Mouse (Mus musculus) A20 (cell line): Measurements from ENCODE around the gene Foxp4.

Experiments used
- DNase-seq: peaks from one replicate; pipeline ENCODE4 v3.0.0-alpha.2; 2011; ENCODE audit warnings: low read depth, low spot score

Gene Foxp4

GRCm38 (mm10) chr17:47897956-47898752, 26.3 kb downstream of the Foxp4 start:
- DNase-seq, result no peak

GRCm38 (mm10) chr17:47889727-47890126, 34.7 kb downstream of the Foxp4 start:
- DNase-seq, result no peak

DNA sequence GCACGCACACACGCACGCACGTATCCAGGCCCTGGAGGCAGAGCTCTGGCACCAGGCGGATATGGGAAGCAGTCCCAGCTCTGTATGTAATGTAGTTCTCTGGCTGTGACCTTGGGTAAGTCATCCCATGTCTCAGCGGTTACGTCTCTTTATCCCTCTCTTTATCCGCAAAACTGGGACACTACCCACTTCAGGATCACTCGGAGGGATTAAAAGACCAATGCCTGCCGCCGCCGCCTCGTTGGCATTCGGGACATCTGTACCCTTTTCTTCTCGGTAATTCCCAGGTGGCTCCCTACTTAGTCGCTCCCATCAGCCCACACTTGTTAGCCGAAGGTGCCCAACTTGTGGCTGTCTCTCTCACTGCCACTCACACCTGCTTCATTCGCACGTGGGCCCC, 35.2 kb downstream of the Foxp4 start:
- no peak for DNase-seq

- no peak for DNase-seq
Observed at GRCm38 (mm10) chr17:47888641-47889040, 35.8 kb downstream of the Foxp4 start.

DNA sequence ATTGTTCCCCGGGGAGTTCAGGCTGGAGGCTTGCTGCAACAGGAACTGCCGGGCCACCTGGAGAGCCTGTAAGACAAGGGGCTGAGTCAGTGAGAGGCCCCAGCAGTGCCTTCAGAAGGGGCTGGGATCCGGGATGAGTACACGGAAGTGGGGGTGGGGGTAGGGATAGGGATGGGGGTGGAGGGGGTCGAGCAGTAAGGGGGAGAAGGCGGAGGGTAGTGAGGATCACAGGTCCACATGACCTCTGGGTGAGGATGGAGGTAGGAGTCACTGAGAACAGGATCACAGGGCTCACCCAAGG, 36.3 kb downstream of the Foxp4 start:
- DNase-seq, result peak; percentile 49

- peak; percentile 47 for DNase-seq
Observed at GRCm38 (mm10) chr17:47887381-47888154, 36.9 kb downstream of the Foxp4 start.

DNA sequence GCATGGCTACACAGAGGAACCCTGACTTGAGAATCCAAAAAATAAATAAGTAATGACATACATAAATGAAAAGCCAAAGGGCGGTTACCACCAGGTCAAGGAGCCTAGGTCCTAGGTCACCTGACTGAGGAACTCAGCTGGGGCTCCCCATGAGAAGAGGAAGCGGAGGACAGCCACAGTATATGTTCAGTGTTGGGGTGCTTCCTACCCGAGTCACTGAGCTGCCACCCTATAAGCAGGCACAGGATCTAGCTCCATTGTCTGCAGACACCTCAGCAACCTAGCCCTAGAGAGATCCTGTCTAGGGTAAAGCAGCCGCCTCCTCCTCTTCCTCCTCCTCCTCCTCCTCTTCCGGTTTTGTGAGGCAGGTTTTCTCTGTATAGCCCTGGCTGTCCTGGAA, 41.3 kb downstream of the Foxp4 start:
- peak; percentile 48 for DNase-seq

- DNase-seq, result no peak
Observed at GRCm38 (mm10) chr17:47881330-47881729, 43.1 kb downstream of the Foxp4 start.

DNA sequence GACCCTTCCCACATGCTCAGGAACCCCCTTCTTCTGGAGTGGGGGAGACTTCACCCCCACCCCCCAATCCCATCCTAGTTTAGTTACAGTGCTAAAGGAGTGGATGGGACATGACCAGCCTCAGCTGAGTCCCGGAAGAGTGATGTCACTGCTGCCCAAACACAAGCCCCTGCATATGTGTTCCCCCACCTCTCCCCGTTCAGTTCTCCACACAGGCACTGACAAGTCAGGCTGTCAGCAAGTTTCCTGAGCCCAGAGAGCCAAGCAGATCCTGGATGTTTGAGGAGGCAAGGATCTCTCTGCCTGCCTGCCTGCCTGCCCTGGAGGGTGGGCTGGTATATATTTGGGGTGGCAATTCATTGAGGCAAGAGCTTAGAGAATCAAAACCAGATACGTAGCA, 45.2 kb downstream of the Foxp4 start:
- no peak for DNase-seq

GRCm38 (mm10) chr17:47878378-47879089, 45.9 kb downstream of the Foxp4 start:
- no peak for DNase-seq

GRCm38 (mm10) chr17:47877715-47878377, 46.6 kb downstream of the Foxp4 start:
- no peak for DNase-seq

DNA sequence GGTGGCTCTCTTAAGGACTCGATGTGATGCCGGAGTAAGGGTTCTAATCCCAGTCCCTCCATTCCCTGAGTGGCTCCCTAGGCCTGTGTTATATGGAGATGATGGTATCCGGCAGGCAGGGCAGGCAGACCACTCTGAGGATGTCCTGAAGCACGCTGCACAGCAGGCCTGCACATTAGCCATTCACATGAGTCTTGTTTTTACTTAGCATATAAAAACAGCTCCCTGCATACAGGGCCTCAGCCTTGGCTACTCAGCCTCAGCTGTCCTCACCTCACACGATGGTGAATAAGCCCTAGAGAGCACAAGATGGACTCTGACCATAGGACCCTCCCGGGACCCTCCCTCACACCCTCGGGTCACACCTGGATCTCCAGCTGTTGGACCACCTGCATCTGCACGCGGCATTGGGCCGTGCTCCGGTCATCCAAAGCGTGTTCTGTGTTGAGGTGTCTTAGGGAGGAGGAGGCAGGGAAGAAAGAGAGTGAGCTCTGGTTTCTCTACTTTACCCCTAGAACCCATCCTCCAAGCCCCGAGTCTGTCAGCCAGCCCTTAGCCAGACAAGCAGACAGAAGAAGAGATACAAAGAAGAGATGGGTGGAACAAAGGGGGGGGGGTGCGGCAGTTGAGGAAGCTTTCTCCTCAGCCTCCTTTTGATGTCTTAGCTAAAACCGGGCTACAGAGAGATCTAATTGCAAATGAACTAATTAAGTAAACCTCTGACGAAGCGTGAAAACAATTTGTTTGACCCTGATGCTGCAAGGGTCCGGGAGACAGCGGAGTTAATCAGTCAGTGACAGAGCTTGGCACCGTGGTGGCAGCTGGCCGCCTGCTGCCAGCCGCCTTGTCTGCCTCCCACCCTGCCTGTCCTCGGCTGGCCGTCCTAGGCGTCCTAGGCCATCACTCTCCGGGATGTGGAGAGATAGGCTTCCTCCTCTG, 47.4 kb downstream of the Foxp4 start:
- DNase-seq, result no peak

GRCm38 (mm10) chr17:47873341-47873791, 51.1 kb downstream of the Foxp4 start:
- DNase-seq, result peak; percentile 89

- DNase-seq, result no peak
Observed at GRCm38 (mm10) chr17:47872311-47873011, 52.0 kb downstream of the Foxp4 start.

DNA sequence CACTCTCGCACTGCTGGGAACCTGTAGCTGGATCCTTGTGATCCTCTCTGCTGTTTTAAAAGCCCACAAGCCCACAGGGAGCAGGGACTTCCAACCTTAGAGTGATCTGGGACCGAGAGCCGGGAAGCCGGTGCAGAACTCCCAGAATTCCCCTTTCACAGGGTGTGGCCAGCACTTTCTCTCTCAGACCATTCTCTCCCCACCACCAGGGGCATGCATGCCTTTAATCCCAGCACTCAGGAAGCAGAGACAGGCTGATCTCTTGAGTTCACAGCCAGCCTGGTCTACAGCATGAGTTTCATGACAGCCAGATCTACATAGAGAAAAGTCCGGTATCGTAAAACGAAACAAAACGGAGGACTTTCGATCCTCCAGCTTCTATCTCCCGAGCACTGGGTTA, 54.6 kb downstream of the Foxp4 start:
- DNase-seq, result no peak

DNA sequence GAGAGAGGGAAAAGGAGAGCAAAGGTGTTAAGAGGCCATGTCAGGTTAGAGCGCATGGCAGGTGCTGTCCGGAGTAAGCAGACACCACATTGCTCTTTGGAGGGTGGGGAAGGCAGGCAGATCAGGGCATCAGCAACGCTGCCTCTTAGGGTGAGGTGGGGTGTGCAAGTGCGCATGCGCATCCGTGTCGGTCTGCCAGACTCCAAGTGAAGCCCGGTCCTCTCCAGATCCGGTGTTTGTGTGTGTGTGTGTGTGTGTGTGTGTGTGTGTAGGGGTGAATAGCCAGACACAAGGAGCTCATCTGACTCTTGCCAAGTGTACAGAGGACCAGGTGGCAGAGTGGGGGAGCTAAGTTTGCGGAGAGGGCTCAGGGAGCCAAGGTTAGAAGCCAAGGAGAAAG, 58.4 kb downstream of the Foxp4 start:
- DNase-seq, result no peak

DNA sequence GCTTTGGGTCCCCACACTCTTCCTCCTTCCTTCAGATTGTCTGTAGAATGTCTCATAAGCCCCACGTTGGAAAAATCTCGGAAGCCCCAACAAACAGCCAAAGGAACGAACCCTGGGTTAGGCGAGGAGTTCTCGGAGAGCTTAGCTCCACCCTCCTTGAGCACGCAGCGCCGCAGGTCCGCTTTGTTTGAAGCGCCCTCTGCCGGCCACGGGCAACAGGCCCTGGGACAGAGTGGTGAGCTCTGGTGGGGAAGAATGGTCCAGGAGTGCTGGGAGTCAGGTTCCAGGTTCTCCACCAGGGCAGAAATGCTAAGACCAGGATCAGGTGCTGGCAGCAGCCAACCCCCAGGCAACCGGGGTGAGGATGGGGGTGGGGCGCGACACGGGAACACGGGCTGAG, 59.9 kb downstream of the Foxp4 start:
- DNase-seq, result peak; percentile 82

GRCm38 (mm10) chr17:47863437-47863836, 61.0 kb downstream of the Foxp4 start:
- no peak for DNase-seq

DNA sequence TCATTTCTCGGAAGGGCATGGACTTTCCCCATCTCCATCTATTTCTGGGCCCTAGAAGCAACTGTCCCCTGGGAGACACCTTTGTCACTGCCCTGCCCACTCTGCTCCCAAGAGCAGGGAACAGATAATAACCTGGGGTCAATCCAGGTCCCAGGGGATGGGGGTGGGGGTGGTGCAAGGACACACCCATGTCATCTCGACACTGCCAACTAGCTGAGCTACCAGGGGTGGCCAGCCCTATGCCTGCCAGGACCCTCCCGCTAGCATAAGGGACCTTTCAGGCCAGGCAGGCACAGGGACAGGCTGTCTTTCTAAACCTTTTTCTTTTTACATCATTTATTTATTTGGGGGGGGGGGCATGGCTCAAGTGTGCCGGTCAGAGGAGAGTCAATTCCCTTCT, 61.4 kb downstream of the Foxp4 start:
- no peak for DNase-seq

DNA sequence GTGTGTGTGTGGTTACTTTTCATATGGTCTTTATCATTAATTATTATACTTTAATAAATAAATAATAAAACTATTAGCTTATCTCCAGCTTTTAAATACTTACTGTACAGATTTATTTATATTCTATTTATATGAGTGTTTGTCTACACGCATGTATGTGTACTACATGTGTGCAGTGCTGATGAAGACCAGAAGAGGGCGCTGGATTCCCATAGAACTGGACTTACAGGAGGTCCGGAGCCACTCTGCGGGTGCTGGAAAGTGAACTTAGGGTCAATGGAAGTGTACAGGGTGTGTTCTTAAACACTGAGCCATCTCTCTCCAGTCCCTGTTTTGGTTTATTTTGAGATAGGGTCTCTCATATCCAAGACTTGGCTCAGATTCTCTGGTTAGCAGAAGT, 68.9 kb downstream of the Foxp4 start:
- DNase-seq, result no peak
